Mouse (Mus musculus): ENCODE data around the gene Slc35g3. TPM values are rescaled to one million over a fixed set of nuclear protein-coding genes. Genes with fewer than 3 reads are reported as not detected.

Gene Slc35g3
- not detected for total RNA-seq (2023)

DNA sequence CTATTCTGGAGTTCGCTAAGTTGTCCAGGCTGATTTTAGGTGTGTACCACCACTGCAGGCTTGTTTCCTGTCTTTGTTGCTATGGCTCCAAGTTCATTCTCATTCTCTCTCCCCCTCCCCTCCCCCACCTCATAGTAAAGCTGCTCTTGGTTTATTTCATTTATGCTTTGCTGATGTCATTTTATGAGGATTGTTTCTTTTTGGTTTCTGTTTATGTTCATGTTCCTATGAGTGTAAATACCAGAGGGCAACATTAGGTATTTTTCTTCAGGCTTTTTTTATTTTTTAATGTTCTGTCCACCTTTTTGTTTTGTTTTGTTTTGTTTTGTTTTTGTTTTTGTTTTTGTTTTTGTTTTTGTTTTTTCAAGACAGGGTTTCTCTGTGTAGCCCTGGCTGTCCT lies at the start of gene Slc35g3:
Gene Slc35g3 (minus strand): TSS at position 101 of the 400 bp plus-strand sequence.

DNA sequence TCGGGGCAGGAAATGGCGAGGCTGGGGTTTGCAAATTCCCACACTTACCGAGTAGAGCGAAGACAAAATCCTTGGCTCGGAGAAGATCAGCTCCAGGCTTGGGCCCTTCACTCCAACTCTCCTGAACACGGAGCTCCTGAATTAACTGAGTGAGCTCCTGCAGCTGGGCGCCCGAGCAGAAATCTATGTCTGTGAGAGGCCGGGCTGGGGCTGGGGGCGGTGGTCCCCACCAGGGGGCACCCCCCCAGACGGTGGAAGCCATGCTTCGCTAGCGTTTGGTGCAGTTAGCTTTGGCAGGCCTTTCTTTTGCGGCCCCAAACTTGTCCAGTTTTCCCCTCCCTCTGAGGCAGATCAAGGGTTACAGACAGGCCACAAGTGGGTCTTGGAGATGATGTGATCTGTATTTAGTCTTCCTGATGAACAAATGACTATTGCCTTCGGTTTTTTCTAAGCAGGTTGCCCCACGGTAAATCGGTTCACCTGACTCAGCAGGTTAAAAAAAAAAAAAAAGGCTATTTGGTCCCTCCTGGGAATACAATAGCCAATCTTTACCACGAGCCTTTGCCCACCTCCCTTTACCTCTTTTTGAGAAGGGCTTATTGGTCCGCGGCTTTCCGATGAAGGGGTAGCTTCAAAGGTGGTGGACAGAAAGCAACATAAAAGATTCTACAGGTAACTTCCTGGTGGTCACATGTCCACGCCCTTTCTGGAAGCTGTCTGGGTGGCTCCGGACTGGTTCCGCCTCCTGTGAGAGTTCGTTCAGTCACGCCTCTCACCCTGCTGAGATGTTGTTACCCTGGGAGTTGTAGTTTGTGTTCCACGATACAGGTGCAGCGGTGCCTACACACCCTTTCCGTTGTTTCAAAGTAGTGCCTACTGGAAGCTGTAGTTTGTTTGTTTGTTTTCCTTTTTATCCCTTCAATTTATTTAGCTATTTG lies 43.5 kb upstream of the Slc35g3 start, which contains the start of gene Tmem102:
Gene Tmem102 (minus strand): TSS at position 653 of the 938 bp plus-strand sequence.

DNA sequence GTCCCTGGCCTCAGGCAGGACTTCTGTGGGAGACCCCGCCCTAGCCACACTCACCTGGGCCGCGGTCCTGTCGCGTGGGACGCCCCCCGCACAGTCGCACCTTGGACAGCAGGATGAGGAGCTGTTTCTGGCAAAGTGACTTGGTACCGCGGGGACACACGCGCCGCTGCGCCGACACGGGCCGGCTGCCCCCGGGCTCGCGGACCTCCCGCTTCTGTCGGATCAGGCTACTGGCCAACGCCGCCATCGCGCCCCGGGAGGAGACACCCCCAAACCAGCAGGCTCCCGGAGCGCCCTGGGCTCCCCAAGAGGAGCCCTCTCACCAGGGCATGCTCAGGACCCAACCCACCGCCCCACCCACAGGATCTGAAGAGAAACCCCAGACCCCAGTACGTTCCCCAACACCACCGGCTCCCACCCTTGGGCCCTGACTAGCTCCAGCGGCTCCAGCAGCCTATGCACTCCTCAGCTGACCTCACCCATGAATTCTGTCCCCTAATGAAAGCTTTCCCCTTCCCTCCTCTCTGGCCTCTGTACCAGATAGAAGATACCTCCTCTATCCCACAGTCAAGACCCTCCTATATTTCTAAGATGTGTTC lies 39.7 kb upstream of the Slc35g3 start, which contains the start of gene Fgf11:
Gene Fgf11 (minus strand): TSS at position 479 of the 599 bp plus-strand sequence.

DNA sequence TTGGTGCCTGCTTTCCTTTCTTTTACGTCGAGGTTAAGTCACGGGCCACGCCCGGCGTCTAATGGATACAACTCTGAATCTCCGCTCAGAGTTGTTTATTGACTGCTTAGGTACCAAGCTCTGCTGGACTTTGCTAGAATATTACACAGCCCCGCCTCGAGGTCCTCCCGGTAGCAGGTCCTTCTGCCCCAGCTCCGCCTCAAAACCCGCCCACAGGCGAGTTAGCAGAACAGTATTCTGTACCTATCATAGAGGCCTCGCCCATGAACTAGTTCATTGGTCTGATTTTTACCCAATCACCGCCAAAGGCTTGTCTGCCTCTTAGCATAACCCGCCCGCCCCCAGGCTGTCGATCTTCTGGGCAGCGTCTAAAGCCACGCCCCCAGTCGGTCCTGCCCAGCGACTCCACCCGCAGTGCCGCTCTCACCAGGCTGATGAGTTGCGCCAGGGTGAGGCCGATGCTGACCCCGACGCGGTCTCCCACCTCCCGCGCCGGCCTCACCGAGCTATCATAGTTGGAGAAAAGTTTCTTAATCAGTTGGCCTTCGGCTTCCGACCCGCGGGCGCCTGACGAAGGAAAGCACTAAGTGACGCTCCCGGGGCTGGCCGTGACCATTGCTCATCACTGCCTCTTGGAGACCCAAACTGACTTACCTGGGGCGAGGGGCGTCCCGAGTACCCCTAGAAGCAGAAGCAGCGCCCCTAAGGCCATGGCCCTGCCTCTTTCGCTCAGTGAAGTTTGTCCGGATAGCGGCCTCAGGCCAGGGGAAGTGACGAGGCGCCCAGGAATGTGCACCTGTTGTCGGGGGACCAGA lies 33.6 kb upstream of the Slc35g3 start, which contains the start of gene Chrnb1:
Gene Chrnb1 (minus strand): TSS at position 776 of the 815 bp plus-strand sequence.

DNA sequence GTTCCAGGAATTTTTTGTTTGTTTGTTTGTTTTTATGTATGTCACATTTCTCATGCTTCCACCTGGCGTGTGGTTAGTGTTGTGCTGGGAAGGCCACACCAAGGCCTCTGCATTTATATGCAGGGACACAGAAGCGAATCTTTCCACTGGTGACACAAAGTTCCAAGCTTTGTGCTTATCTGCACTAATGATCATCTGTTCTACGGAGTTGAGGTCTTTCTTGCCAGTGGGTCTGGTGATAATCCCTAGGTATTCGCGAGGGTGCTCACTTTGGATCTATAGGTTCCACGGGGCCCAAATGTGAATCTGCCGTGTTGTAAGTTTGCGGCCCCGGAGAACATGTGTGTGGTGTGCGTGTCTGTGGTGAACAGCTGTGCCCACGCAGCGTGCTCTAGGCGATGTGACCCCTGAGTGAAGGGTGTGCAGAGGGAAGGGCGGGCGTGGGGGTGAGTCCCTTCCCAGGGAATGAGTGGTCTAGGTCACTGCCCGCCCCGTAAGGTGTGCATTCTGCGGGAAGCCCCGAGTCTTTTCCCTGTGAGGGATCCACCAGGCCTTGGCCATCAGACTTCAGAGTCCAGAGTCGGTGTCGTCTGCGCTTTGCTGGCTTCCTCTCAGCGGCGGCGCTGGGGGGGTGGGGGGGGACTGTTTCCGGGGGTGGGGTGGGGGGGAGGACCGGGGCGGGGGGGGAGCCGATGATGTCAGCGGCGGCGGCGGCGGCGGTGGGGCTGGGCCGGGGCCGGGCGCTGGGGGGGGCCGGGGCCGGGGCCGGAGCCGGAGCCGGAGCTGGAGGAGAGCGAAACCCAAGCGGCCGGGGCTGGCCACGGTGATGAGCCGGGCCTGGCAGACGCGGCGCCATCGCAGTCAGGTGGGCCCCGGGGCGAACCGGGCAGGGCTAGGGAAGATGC lies 3.7 kb upstream of the Slc35g3 start, which contains the start of gene Zbtb4:
Gene Zbtb4 (plus strand): TSS at position 692 of the 905 bp plus-strand sequence.

DNA sequence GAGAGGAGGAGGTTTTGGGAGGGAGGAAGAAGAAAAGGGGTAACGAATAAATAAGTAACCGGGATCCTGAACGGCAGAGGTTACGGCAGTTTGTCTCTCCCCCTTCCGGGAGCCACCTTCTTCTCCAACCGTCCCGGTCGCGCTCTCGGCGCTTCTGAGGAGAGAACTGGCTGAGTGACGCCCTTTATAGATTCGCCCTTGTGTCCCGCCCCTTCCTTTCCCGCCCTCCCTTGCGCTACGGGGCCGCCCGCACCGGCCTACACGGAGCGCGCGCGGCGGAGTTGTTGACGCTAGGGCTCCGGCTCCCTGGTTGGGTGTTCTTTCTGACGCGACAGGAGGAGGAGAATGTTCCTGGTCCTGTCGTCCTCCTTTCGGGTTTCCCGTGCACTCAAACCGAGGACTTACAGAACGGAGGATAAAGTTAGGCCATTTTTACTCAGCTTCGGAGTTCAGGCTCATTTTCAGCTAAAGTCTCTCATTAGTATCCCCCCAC lies 3.2 kb downstream of the Slc35g3 start, which contains the start of gene Polr2a:
Gene Polr2a (minus strand): TSS at position 160 of the 493 bp plus-strand sequence.

Other genes with a start within 250 kb of the Slc35g3 start
- gene Dnah2, start 212.9 kb downstream of the Slc35g3 start, total RNA-seq (2023) = 1 to 10 TPM; 9.6 to 9.8 TPM
- under 1 TPM; 0.18 to 0.20 TPM for gene Efnb3, start 201.8 kb downstream of the Slc35g3 start, total RNA-seq (2023)
- 1 to 10 TPM; 9.0 to 9.8 TPM for gene Wrap53, start 181.7 kb downstream of the Slc35g3 start, total RNA-seq (2023)
- 10 to 100 TPM; 59.1 to 59.7 TPM for gene Trp53, start 181.6 kb downstream of the Slc35g3 start, total RNA-seq (2023)
- gene Atp1b2, start 156.0 kb downstream of the Slc35g3 start, total RNA-seq (2023) = 1 to 10 TPM; 5.4 to 6.9 TPM
- not detected for gene Shbg, start 144.1 kb downstream of the Slc35g3 start, total RNA-seq (2023)
- gene Sat2, start 139.9 kb downstream of the Slc35g3 start, total RNA-seq (2023) = not detected
- 10 to 100 TPM; 42.3 to 53.2 TPM for gene Fxr2, start 129.0 kb downstream of the Slc35g3 start, total RNA-seq (2023)
- under 1 TPM in 1 of 2 experiments, not detected in 1; 0.55 TPM for gene Sox15, start 106.7 kb downstream of the Slc35g3 start, total RNA-seq (2023)
- 10 to 100 TPM; 51.6 to 54.9 TPM for gene Mpdu1, start 99.3 kb downstream of the Slc35g3 start, total RNA-seq (2023)
- gene Cd68, start 95.8 kb downstream of the Slc35g3 start, total RNA-seq (2023) = 100 to 1,000 TPM; 138 to 157 TPM
- 100 to 1,000 TPM; 554 to 653 TPM for gene Eif4a1, start 89.5 kb downstream of the Slc35g3 start, total RNA-seq (2023)
- gene Senp3, start 79.9 kb downstream of the Slc35g3 start, total RNA-seq (2023) = 10 to 100 TPM; 64.7 to 65.2 TPM
- 10 to 100 TPM; 15.8 to 16.0 TPM for gene Tnfsf13, start 76.2 kb downstream of the Slc35g3 start, total RNA-seq (2023)
- 1 to 10 TPM; 7.9 to 8.7 TPM for gene Tnfsf12, start 66.1 kb downstream of the Slc35g3 start, total RNA-seq (2023)
- gene Tnfsfm13, start 65.9 kb downstream of the Slc35g3 start, total RNA-seq (2023) = 1 to 10 TPM; 4.7 to 5.5 TPM
- gene Polr2a, start 3.3 kb downstream of the Slc35g3 start, total RNA-seq (2023) = 10 to 100 TPM; 82.6 to 86.1 TPM
- 1 to 10 TPM; 2.4 to 3.3 TPM for gene Zbtb4, start 3.9 kb upstream of the Slc35g3 start, total RNA-seq (2023)
- gene Chrnb1, start 34.0 kb upstream of the Slc35g3 start, total RNA-seq (2023) = 1 to 10 TPM in 1 of 2 experiments, under 1 TPM in 1; 0.79 to 1.9 TPM
- gene Fgf11, start 39.9 kb upstream of the Slc35g3 start, total RNA-seq (2023) = under 1 TPM in 1 of 2 experiments, not detected in 1; 0.18 TPM
- not detected for gene Tmem102, start 43.7 kb upstream of the Slc35g3 start, total RNA-seq (2023)
- gene Gm39566, start 53.3 kb upstream of the Slc35g3 start, total RNA-seq (2023) = not detected
- gene Spem2, start 56.5 kb upstream of the Slc35g3 start, total RNA-seq (2023) = not detected
- not detected for gene Spem1, start 60.2 kb upstream of the Slc35g3 start, total RNA-seq (2023)
- gene Nlgn2, start 75.8 kb upstream of the Slc35g3 start, total RNA-seq (2023) = 1 to 10 TPM; 1.3 to 2.1 TPM
- gene Tmem256, start 76.5 kb upstream of the Slc35g3 start, total RNA-seq (2023) = 100 to 1,000 TPM in 1 of 2 experiments, 10 to 100 TPM in 1; 99.2 to 106 TPM
- gene Plscr3, start 84.4 kb upstream of the Slc35g3 start, total RNA-seq (2023) = 10 to 100 TPM; 35.0 to 35.9 TPM
- gene Tnk1, start 96.8 kb upstream of the Slc35g3 start, total RNA-seq (2023) = not detected
- gene Tmem95, start 116.0 kb upstream of the Slc35g3 start, total RNA-seq (2023) = 1 to 10 TPM in 1 of 2 experiments, under 1 TPM in 1; 0.88 to 1.2 TPM
- gene Kctd11, start 119.4 kb upstream of the Slc35g3 start, total RNA-seq (2023) = 1 to 10 TPM; 8.6 to 9.0 TPM
- gene Acap1, start 133.6 kb upstream of the Slc35g3 start, total RNA-seq (2023) = 100 to 1,000 TPM; 260 to 263 TPM
- gene 2810408A11Rik, start 139.0 kb upstream of the Slc35g3 start, total RNA-seq (2023) = 1 to 10 TPM; 3.0 to 3.2 TPM
- 10 to 100 TPM; 20.9 to 27.6 TPM for gene Neurl4, start 139.1 kb upstream of the Slc35g3 start, total RNA-seq (2023)
- gene Gps2, start 151.9 kb upstream of the Slc35g3 start, total RNA-seq (2023) = 10 to 100 TPM; 69.0 to 84.5 TPM
- 100 to 1,000 TPM; 482 to 501 TPM for gene Eif5a, start 160.0 kb upstream of the Slc35g3 start, total RNA-seq (2023)
- not detected for gene Ybx2, start 173.8 kb upstream of the Slc35g3 start, total RNA-seq (2023)
- gene Slc2a4, start 186.2 kb upstream of the Slc35g3 start, total RNA-seq (2023) = 1 to 10 TPM in 1 of 2 experiments, under 1 TPM in 1; 0.97 to 1.3 TPM
- gene Cldn7, start 202.8 kb upstream of the Slc35g3 start, total RNA-seq (2023) = not detected
- gene Ctdnep1, start 219.2 kb upstream of the Slc35g3 start, total RNA-seq (2023) = 10 to 100 TPM; 75.0 to 80.3 TPM
- gene Elp5, start 220.5 kb upstream of the Slc35g3 start, total RNA-seq (2023) = 10 to 100 TPM; 24.3 to 31.0 TPM
- 100 to 1,000 TPM; 475 to 527 TPM for gene Gabarap, start 229.2 kb upstream of the Slc35g3 start, total RNA-seq (2023)
- 10 to 100 TPM; 41.2 to 53.6 TPM for gene Phf23, start 233.8 kb upstream of the Slc35g3 start, total RNA-seq (2023)
- 10 to 100 TPM; 15.0 to 18.2 TPM for gene Dvl2, start 238.6 kb upstream of the Slc35g3 start, total RNA-seq (2023)